Mouse (Mus musculus) neural tube, embryonic 14.5 days (tissue): ENCODE results near the gene Hc. TPM values are rescaled to one million over a fixed set of nuclear protein-coding genes. Genes with fewer than 3 reads are reported as not detected.
A peak's percentile ranks its signal among the peaks of the same experiment; 100 is the strongest.

Experiments used
- ATAC-seq: fragments of 200-750 bp; cut with Nextera tagmentation; 2 replicates; pipeline ENCODE4 v1.8.0; 2017; ENCODE audit warnings: low read depth, mild to moderate bottlenecking, moderate TSS enrichment, moderate library complexity
- H3K27ac ChIP-seq: fragments of 300-500 bp; sonication (generic); 2 replicates; pipeline ENCODE4 v1.5.1; 2014; ENCODE audit warnings: low read depth, mild to moderate bottlenecking, control low read depth, low read length, moderate library complexity, mixed read lengths
- H3K27me3 ChIP-seq: fragments of 300-500 bp; sonication (generic); 2 replicates; pipeline ENCODE4 v1.6.1; 2014; ENCODE audit warnings: low read length; ENCODE audit not compliant: control insufficient read depth, insufficient read depth
- H3K36me3 ChIP-seq: fragments of 300-500 bp; sonication (generic); 2 replicates; pipeline ENCODE4 v1.6.1; 2014; ENCODE audit warnings: low read length, mixed read lengths; ENCODE audit not compliant: control insufficient read depth, insufficient read depth
- H3K4me1 ChIP-seq: fragments of 300-500 bp; sonication (generic); 2 replicates; pipeline ENCODE4 v1.6.1; 2014; ENCODE audit warnings: low read length; ENCODE audit not compliant: control insufficient read depth, insufficient read depth
- H3K4me2 ChIP-seq: fragments of 300-500 bp; sonication (generic); 2 replicates; pipeline ENCODE4 v1.6.1; 2014; ENCODE audit warnings: mild to moderate bottlenecking, low read depth, low read length, control low read depth
- H3K4me3 ChIP-seq: fragments of 300-500 bp; sonication (generic); 2 replicates; pipeline ENCODE4 v1.5.1; 2014; ENCODE audit warnings: low read depth, low read length, control low read depth, mixed read lengths
- H3K9ac ChIP-seq: fragments of 300-500 bp; sonication (generic); replicated peaks from 2 replicates; pipeline ENCODE4 v1.6.1; 2014; ENCODE audit warnings: low read depth, mild to moderate bottlenecking, control low read depth, low read length, mixed read lengths
- H3K9me3 ChIP-seq: fragments of 300-500 bp; sonication (generic); 2 replicates; pipeline ENCODE4 v1.6.1; 2016; ENCODE audit warnings: low read length; ENCODE audit not compliant: control insufficient read depth
- WGBS: fragments of 180-500 bp; shearing (Covaris S2); extraction: QIAGEN DNeasy Blood & Tissue Kit; methylation state at CpG from one replicate; pipeline ENCODE4 v1.1.7; 2014; 5-methylcytosine and 5-hydroxymethylcytosine counted together
- polyA plus RNA-seq: library from polyadenylated mRNA; unstranded; fragments of >200 nt; fragmentation: Nextera tagmentation; extraction: Ambion mirVana; gene quantifications from 2 replicates; pipeline ENCODE4 v1.2.1, GENCODE M21; 2014

Gene Hc
- polyA plus RNA-seq, 1 experiment from 2014 or later = 0.68 TPM

- Histone ChIP-seq H3K9ac (no peak overlapping the region), H3K9me3 (no peaks in the 10 kb centered on the region), H3K36me3 (no peaks in the 10 kb centered on the region), H3K27ac (no peak overlapping the region), H3K4me1 (no peaks in the 10 kb centered on the region), H3K27me3 (no peaks in the 10 kb centered on the region), H3K4me3 (no peak overlapping the region), H3K4me2 (no peak overlapping the region)
- WGBS = 88% methylated on average over 8 of the region's 8 CpGs
- no peak for ATAC-seq
Measured at GRCm38 (mm10) chr2:34973087-34973486, 88.2 kb downstream of the Hc start.

- no peak overlapping the region for H3K4me2 ChIP-seq
- H3K4me1 ChIP-seq = no peaks in the 10 kb centered on the region
- H3K36me3 ChIP-seq = no peaks in the 10 kb centered on the region
- ATAC-seq = no peak
- H3K9ac ChIP-seq = no peak overlapping the region
- H3K27ac ChIP-seq = no peak overlapping the region
- H3K9me3 ChIP-seq = no peaks in the 10 kb centered on the region
- 61% methylated on average over 11 of the region's 11 CpGs for WGBS
- H3K4me3 ChIP-seq = no peak overlapping the region
- no peaks in the 10 kb centered on the region for H3K27me3 ChIP-seq
Measured at GRCm38 (mm10) chr2:34971080-34971888, 90.0 kb downstream of the Hc start.

GRCm38 (mm10) chr2:34970092-34970750 lies 91.0 kb downstream of the Hc start:
- H3K27me3 ChIP-seq = no peaks in the 10 kb centered on the region
- ATAC-seq = no peak
- H3K27ac ChIP-seq = no peak overlapping the region
- no peaks in the 10 kb centered on the region for H3K4me1 ChIP-seq
- H3K36me3 ChIP-seq = no peaks in the 10 kb centered on the region
- no peak overlapping the region for H3K4me2 ChIP-seq
- WGBS = 40% methylated on average over 9 of the region's 9 CpGs
- no peak overlapping the region for H3K4me3 ChIP-seq
- no peak overlapping the region for H3K9ac ChIP-seq
- H3K9me3 ChIP-seq = no peaks in the 10 kb centered on the region

- 46% methylated on average over 7 of the region's 7 CpGs for WGBS
- Histone ChIP-seq H3K4me3 (no peak overlapping the region), H3K27me3 (no peaks in the 10 kb centered on the region), H3K27ac (no peak overlapping the region), H3K4me1 (no peaks in the 10 kb centered on the region), H3K9me3 (no peaks in the 10 kb centered on the region), H3K9ac (no peak overlapping the region), H3K4me2 (no peak overlapping the region), H3K36me3 (no peaks in the 10 kb centered on the region)
- ATAC-seq = peak; percentile 54; the same call in 1 of the 2 replicates
Measured at GRCm38 (mm10) chr2:34969166-34969565, 92.1 kb downstream of the Hc start.

- Histone ChIP-seq H3K27me3 (no peaks in the 10 kb centered on the region), H3K9ac (no peak overlapping the region), H3K36me3 (no peaks in the 10 kb centered on the region), H3K4me1 (no peaks in the 10 kb centered on the region), H3K4me3 (no peak overlapping the region), H3K27ac (no peak overlapping the region), H3K9me3 (no peaks in the 10 kb centered on the region), H3K4me2 (no peak overlapping the region)
- ATAC-seq = no peak
- 82% methylated on average over 8 of the region's 8 CpGs for WGBS
Measured at GRCm38 (mm10) chr2:34966243-34966934, 94.8 kb downstream of the Hc start.

- WGBS = 82% methylated on average over 8 of the region's 8 CpGs
- Histone ChIP-seq H3K4me2 (no peak overlapping the region), H3K4me3 (no peak overlapping the region), H3K4me1 (no peaks in the 10 kb centered on the region), H3K9me3 (no peaks in the 10 kb centered on the region), H3K27ac (no peak overlapping the region), H3K36me3 (no peaks in the 10 kb centered on the region), H3K27me3 (no peaks in the 10 kb centered on the region), H3K9ac (no peak overlapping the region)
- no peak for ATAC-seq
Measured at GRCm38 (mm10) chr2:34965806-34966205, 95.4 kb downstream of the Hc start.

GRCm38 (mm10) chr2:34965293-34965692 lies 95.9 kb downstream of the Hc start:
- H3K4me3 ChIP-seq = no peak overlapping the region
- H3K4me1 ChIP-seq = no peaks in the 10 kb centered on the region
- no peak overlapping the region for H3K9ac ChIP-seq
- H3K36me3 ChIP-seq = no peaks in the 10 kb centered on the region
- no peak overlapping the region for H3K4me2 ChIP-seq
- no peak overlapping the region for H3K27ac ChIP-seq
- WGBS = 47% methylated on average over 9 of the region's 9 CpGs
- no peak for ATAC-seq
- no peaks in the 10 kb centered on the region for H3K9me3 ChIP-seq
- H3K27me3 ChIP-seq = no peaks in the 10 kb centered on the region

GRCm38 (mm10) chr2:34964651-34965050 lies 96.6 kb downstream of the Hc start:
- H3K9ac ChIP-seq = no peak overlapping the region
- H3K36me3 ChIP-seq = no peaks in the 10 kb centered on the region
- H3K27me3 ChIP-seq = no peaks in the 10 kb centered on the region
- ATAC-seq = no peak
- 46% methylated on average over 9 of the region's 9 CpGs for WGBS
- H3K4me1 ChIP-seq = no peaks in the 10 kb centered on the region
- H3K27ac ChIP-seq = no peak overlapping the region
- H3K9me3 ChIP-seq = no peaks in the 10 kb centered on the region
- H3K4me3 ChIP-seq = no peak overlapping the region
- no peak overlapping the region for H3K4me2 ChIP-seq

- no peak overlapping the region for H3K4me3 ChIP-seq
- no peak overlapping the region for H3K4me2 ChIP-seq
- no peak overlapping the region for H3K27ac ChIP-seq
- H3K27me3 ChIP-seq = no peaks in the 10 kb centered on the region
- H3K9ac ChIP-seq = no peak overlapping the region
- 89% methylated on average over 6 of the region's 6 CpGs for WGBS
- no peaks in the 10 kb centered on the region for H3K36me3 ChIP-seq
- H3K4me1 ChIP-seq = no peaks in the 10 kb centered on the region
- ATAC-seq = no peak
- H3K9me3 ChIP-seq = no peaks in the 10 kb centered on the region
Measured at GRCm38 (mm10) chr2:34964230-34964629, 97.0 kb downstream of the Hc start.
